Mouse (Mus musculus): ENCODE data around the gene Peak1.
"Not testable (repeated sequence)": the region's sequence is repeated elsewhere in the genome, so short reads cannot be mapped to it uniquely, and the experiment has no call there.

Gene Peak1

GRCm38 (mm10) chr9:56417948-56418737 is at the start of gene Peak1, which contains the start of gene Hmg20a:
Gene Peak1, minus strand, starts transcription at chr9:56418067.
Gene Hmg20a, plus strand, starts transcription at chr9:56418609.
- peak; percentile 100 for DNase-seq (ENCODE audit: low read depth, low spot score)

DNA sequence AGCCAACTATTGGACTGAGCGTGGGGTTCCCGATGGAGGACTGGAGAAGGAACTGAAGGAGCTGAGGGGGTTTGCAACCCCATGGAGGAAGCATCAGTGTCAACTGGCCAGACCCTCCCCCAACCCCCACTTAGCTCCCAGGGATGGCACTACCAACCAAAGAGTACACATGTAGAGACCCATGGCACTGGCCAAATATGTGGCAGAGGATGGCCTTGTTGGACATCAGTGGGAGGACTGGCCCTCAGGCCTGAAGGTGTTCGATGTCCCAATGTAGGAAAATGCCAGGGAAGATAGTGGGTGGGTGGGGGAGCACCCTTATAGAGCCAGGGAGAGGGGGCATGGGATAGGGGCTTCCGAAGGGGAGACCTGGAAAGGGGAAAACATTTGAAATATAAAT is 48.4 kb upstream of the Peak1 start:
- DNase-seq (ENCODE audit: low read depth, low spot score), result no peak

DNA sequence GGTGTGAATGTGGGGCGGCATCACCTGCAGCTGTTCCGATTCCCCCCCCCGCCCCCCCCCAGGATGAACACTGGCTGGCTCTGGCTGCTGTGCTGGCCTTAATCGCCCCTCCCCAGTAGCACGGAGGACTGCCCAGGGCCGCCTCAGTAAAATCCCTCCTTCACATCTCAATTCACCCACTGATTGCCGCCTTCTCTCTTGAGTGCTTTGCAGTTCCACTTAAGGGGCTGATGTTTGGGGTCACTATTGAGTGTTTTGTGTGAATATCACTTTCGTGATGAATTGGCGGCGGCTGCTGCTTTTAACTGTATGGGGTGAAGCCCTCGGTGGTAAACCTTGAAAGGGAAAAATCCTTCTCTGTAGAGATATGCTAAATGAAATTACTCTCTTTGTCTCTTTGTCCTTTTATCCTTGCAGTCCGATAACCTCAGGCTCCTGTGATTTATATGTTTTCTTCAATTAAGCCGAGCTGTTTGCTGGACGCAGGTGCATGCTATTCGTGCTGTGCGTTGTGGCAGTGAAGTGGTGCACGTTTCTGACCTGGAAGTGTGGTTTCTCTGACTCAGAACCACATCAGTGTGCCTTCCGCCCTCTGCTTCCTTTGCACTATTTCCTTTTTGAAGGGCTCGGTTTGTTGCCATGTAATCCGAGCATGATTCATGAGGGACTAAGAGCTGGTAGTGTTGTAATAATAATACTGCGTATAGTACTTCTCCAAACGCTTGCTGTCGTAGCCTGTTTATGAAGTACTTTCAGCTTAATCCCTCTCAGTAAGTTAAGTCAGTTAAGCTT is 47.2 kb upstream of the Peak1 start:
- peak; percentile 84 for DNase-seq (ENCODE audit: low read depth, low spot score)

GRCm38 (mm10) chr9:56463686-56464515 is 46.0 kb upstream of the Peak1 start:
- DNase-seq (ENCODE audit: low read depth, low spot score), result peak; percentile 7

GRCm38 (mm10) chr9:56463046-56463445 is 45.2 kb upstream of the Peak1 start:
- DNase-seq (ENCODE audit: low read depth, low spot score), result no peak

- DNase-seq (ENCODE audit: low read depth, low spot score), result no peak
Observed at GRCm38 (mm10) chr9:56462606-56463005, 44.7 kb upstream of the Peak1 start.

GRCm38 (mm10) chr9:56460987-56461386 is 43.1 kb upstream of the Peak1 start:
- DNase-seq (ENCODE audit: low read depth, low spot score), result no peak

GRCm38 (mm10) chr9:56456426-56456825 is 38.6 kb upstream of the Peak1 start:
- peak; percentile 42 for DNase-seq (ENCODE audit: low read depth, low spot score)

DNA sequence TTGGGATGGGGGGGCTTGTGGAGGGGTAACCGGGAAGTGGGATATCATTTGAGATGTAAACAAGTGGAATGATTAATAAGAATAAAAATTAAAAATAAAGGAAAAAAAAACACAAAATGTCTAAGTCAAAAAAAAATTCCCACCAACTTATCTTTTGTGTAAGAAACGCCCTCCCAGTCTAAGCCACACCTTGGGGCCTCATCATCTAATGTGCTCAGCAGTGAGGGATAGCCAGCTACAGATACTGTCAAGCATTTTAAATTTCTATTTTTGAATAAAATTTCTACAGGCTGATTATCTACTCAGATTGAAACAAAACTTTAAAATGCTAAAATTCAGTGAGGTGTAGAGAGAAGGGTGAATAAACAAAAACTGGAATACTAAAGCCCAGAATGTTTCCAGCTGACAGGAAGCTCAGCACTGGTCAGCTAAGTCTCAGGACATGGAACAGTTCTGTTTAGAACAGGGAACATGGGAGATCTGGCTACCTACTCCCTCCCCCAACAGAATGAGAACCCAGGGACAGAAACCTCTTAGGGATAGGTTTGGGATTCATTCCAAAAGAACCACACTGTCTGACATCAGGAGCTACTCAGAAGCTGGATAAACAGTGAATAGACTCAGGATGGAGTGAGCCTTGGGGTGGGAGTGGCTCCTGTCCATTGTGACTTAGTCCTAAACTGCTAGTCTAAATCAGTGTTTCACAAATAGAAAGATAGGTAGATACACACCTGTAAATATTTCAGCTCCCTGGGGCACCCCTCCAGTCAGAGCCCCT is 35.4 kb upstream of the Peak1 start:
- no peak for DNase-seq (ENCODE audit: low read depth, low spot score)

DNA sequence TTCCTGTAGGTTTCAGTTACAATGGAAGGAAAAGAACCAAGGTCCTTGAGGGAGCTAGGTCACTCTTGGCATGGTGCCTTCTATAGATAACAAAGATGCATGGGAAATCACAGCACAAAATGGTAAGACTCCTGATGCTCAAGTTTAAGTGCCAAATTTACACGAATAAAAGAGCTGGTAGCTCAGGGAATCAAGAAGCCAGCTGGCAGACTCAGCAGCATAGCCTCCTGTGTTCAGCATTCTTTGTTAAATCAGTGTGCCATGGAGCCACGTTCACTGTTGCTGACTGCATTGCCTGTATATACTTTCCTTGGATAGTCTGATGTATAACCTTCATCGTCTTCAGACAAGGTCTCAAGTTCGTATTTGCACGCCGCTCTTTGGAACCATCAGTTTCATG is 33.7 kb upstream of the Peak1 start:
- DNase-seq (ENCODE audit: low read depth, low spot score), result no peak

DNA sequence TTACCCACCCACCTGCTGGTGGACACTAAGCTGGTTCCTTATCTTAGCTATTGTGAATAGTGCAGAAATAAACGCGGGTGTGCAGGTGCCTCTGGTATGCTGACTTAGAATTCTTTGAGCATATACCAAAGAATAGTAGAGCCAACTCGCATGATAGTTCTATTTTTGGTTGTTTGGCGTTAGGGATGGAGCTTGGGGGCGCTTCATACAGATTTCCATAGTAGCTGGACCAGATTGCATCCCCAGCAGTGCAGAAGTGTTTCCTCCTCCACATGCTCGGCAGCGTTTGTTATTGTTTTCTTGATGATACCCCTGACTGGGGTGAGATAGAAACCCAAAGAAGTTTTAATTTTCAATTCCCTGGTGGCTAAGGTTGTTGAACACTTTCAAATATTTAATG is 21.8 kb upstream of the Peak1 start:
- no peak for DNase-seq (ENCODE audit: low read depth, low spot score)

DNA sequence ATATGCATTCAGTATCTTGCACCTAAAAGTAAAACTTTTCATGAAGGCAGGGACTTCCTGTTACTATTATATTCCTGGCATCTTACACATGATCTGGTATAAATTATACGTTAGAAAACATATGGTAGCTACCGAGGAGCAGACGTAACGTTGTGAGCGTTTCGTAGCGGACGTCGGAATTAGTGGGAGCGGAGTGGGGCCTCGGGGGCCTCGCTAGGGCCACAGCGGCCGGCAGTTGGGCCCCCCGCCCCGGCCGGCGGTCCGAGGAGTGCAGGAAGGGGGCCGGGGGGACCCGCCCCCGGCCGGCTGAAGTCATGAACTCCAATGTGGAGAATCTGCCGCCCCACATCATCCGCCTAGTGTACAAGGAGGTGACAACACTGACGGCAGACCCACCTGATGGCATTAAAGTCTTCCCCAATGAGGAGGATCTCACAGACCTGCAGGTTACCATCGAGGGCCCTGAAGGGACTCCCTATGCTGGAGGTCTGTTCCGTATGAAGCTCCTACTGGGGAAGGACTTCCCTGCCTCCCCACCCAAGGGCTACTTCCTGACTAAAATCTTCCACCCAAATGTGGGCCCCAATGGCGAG is 19.5 kb upstream of the Peak1 start:
- DNase-seq (ENCODE audit: low read depth, low spot score), result not testable (repeated sequence)

GRCm38 (mm10) chr9:56435821-56436526 is 18.1 kb upstream of the Peak1 start:
- no peak for DNase-seq (ENCODE audit: low read depth, low spot score)

DNA sequence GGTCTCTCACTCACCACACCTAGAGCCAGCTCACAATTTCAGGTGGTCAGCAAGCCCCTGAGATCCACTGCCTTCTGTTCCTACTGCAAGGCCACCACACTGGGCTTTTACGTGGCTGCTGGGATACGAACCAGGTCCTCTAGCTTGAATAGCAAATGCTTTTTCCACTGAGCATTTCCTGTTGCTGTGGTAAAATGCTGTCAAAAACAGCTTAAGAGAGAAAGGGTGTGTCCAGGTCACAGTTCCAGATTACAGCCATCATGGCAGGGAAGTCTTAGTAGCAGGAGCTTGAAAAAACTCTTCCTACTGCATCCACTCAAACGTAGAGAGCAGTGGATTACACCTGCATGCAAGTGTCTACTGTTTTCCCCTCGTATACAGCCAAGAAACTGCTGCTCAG is 7.0 kb upstream of the Peak1 start:
- DNase-seq (ENCODE audit: low read depth, low spot score), result peak; percentile 42

DNA sequence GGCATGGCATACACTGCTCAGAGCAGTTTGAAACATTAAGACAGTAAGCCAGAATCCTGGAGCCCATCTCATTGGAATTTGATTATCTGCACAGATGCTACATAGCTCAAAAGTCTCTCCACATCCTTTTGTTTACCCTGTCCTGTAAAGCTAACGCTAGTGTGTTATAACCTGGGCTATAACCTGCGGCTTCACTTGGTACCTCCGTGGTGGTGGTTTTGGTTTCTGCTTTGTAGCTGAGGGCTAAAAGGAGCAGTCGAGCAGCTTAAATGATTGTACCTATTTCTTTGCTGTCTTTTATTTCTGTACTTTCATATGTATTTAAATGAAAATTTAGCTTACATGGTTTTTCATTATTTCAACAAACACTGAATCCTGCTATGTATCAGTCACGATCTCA is 4.1 kb upstream of the Peak1 start:
- DNase-seq (ENCODE audit: low read depth, low spot score), result peak; percentile 60

DNA sequence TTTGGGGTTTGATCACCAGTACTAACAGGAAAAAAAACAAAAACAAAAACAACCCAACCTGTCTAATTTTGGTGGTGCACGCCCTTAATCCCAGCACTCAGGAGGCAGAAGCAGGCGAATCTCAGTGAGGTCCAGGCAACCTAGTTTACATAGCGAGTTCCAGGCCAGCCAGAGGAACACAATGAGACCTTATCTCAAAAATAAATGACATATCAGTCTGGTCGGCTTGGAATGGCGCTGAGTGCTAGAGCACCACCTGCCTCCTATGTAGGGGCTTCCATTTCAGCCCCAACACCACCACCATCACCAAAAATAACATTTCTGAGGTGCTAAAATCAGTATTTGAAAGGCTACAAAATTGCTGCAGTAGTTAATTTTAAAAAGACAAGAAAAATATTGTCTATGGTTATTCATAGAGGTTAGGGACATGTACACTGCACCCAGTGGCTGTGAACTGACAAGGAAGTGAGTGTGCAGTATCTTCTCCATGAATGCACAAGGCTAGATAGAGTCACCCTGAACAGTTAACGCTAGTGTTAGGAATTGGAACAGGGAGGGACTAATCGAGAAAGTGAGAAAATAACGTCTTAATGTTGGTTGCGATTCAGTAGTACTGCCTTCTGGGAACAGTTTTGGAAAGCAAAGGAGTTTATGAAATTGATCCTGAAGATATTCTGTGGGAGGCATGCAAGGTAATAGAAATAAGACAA is 3.2 kb upstream of the Peak1 start:
- DNase-seq (ENCODE audit: low read depth, low spot score), result peak; percentile 14

DNA sequence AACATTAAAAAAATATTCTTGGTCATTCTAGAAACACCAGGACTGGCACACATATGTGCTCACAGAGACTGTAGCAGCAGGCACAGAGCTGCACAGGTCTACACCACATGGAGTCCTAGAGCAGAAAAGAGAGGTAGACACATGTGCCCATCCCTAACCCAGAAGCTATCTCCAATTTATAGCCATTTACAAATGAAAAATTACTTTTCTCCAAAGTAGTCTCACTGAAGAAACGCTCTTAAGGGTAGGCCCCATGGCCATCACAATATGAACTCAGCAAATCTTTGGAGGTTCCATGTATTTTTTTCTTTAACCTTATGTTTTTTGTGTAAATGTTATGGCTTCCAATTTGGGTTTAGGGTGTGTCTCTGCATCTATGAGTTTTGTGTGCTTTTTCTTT is 2.4 kb upstream of the Peak1 start:
- peak; percentile 10 for DNase-seq (ENCODE audit: low read depth, low spot score)

DNA sequence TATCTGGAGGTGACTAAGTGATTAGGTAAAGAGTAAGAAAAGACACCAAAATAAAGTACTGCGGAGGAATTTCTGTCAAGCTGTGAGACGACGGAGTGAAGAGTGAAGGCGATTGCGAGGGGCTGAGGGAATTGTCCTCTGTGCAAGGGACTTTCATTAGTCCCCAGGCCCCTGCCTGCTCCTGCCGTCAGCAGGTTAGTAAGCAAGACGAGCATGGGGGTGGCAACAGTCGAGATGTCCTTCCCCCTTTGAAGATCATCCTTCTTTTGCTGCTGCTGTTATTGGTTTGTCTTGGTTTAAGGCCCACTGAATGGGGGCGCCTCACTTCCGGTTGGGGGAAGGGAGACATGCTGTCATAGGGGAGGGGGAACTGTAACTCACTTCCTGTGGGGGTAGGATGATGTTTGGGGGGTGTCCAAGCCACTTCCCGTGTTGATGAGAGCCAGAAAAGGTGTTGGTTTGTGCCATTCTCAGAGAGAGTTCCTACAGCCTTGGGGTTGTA is 922 bp upstream of the Peak1 start:
- DNase-seq (ENCODE audit: low read depth, low spot score), result peak; percentile 96

GRCm38 (mm10) chr9:56417415-56417947 is 386 bp downstream of the Peak1 start:
- peak; percentile 87 for DNase-seq (ENCODE audit: low read depth, low spot score)
